Mouse (Mus musculus): ENCODE data around the gene Mpp2.

The Mpp2 gene

GRCm38 (mm10) chr11:102070426-102070825 is 17.9 kb downstream of the Mpp2 start:
- no peak for DNase-seq (ENCODE audit: low spot score)

- DNase-seq (ENCODE audit: low spot score): no peak
These were observed 18.7 kb downstream of the Mpp2 start for GRCm38 (mm10) chr11:102069633-102070032.

DNA sequence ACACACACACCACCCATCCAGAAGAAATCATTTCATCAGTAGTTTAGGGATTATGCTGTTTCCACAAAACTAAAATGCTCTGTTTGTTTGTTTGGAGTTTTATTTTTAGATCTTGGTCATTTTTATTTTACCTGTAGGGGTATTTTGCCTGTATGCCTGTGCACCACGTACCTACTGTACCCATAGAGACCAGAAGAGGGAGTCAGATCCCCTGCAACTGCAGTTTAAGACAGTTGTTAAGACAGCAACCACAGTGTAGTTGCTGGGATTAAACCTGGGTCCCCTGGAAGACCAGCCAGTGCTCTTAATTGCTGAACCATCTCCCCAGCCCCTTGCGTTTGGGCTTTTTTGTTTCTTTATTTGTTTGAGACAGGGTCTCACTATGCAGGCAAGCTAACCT is 19.3 kb downstream of the Mpp2 start:
- peak; percentile 59 for DNase-seq (ENCODE audit: low spot score)

GRCm38 (mm10) chr11:102063076-102063475 is 25.2 kb downstream of the Mpp2 start:
- DNase-seq (ENCODE audit: low spot score): no peak

DNA sequence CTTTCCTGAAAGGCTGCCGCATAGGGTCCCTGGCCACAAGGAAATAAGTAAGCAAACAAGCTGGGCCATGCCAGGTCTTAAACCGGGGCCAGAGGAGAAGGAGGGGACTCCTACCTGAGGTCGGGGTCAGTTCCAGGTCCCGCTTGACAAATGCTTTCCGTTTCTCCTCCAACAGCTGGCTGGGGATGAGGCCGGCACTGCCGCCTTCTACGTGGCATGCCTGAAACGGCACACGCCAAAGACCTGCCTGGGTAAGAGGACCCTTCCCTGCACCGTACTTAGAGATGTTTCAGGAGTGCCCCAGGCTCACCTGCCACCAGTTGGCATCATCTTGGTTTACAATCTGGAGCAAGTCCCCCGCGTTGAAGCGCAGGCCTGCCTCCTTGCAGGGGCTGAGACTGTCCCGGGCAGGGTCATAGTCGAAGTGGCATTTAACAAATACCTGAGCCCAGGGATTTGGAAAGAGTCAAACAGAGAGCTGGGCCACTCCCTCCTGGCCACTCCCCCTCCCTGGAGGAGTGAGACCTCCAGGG is 26.3 kb downstream of the Mpp2 start:
- DNase-seq (ENCODE audit: low spot score): no peak

DNA sequence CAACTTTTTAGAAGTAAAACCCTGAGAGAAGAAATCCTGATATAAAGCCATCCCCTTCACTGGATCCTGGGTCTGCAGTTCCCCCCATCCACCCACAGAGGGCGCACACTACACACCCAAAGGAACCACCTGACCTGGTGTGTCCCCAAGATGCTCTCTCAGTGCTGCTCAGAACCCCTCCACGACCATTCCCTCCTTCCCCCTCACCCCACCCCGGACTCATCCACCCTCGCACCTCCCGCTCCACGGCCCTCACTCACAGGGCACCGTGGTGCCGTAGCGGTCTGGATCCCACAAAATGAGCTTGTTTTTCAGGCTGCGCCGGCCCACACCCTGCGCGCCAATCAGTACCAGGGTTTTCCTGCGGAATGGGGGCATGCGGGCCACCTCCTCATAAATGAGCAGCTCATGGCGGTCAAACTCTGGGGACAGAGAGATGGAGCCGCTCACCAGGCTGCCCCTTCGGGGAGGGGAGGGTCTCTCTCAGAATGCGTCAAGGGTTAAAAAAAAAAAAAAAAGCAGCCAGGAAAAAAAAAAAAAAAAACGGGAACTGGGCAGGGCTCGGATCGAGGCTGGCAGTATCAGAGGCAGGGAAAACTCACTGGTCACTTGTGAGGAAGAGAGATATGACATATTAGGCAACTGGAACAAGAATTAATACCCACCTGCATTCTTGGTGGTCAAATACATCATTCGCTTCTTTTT is 26.9 kb downstream of the Mpp2 start:
- DNase-seq (ENCODE audit: low spot score): peak; percentile 90

- DNase-seq (ENCODE audit: low spot score): peak; percentile 78
These were observed 34.5 kb downstream of the Mpp2 start for GRCm38 (mm10) chr11:102053847-102054246.

GRCm38 (mm10) chr11:102053183-102053582 is 35.1 kb downstream of the Mpp2 start:
- DNase-seq (ENCODE audit: low spot score): no peak

DNA sequence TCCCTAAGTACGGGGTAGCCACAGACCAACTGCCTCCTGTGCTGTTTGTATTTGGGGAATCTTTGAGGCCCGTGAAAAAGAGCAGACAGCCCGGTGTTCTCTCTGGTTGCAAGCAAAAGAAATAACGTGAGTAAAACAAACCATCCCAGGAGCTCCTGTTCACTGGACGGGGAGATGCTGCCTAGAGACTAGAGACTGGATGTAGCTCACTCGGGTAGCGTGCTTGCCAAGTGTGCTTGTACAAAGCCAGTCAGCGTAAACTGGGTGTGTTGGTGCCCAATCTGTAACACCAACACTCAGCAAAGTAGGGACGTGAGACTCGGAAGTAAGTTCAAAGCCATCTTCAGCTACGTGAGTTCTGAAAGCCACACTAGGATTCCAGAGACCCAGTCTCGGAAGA is 35.6 kb downstream of the Mpp2 start:
- no peak for DNase-seq (ENCODE audit: low spot score)

- DNase-seq (ENCODE audit: low spot score): no peak
These were observed 36.4 kb downstream of the Mpp2 start for GRCm38 (mm10) chr11:102051954-102052353.

DNA sequence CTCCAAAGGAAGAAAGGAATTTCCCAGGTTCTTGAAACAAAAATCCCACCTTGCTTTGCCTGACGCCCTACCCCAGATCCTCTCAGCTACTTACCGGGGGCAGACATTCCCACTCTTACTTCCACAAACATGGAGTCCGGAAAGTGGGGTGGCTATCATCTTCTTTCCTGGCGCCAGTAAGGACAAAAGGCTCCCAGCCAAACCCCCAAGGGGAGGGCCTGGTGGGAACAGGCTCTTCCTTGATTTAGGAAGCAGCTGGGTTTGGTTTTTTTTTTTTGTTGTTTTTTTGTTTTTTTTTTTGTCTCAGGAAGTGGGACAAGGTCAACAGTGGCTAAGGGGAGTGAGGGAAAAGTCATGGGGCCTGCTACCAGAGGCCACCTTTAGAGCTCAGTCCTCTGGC is 36.8 kb downstream of the Mpp2 start:
- no peak for DNase-seq (ENCODE audit: low spot score)

DNA sequence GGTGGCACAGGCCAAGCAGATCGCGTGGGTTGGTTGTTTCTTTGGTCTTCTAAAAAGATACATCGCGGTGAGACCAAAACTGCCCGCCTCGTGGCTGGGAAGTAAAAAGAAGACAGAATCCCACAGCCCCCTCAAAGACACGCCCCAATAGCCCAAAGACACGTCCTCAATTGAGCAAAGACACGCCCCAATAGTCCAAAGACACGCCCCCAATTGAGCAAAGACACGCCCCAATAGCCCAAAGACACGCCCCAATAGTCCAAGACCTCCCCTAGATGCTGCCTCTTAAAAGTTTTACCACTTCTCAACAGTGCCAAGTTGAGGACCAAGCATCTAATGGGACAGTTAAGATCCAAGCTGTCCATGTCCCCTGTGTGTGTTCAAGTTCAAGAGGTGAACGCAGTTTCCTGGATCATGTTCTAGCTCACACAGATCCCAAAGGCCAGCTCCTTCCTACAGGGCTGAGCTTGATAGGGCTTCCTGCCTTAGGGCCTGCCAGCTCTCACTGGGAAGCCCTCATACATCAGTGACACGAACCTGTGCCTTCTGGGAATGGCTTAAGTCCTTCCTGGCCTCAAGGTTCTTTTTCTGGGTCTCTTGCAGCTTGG is 38.3 kb downstream of the Mpp2 start:
- no peak for DNase-seq (ENCODE audit: low spot score)

- no peak for DNase-seq (ENCODE audit: low spot score)
These were observed 41.7 kb downstream of the Mpp2 start for GRCm38 (mm10) chr11:102046607-102047006.

DNA sequence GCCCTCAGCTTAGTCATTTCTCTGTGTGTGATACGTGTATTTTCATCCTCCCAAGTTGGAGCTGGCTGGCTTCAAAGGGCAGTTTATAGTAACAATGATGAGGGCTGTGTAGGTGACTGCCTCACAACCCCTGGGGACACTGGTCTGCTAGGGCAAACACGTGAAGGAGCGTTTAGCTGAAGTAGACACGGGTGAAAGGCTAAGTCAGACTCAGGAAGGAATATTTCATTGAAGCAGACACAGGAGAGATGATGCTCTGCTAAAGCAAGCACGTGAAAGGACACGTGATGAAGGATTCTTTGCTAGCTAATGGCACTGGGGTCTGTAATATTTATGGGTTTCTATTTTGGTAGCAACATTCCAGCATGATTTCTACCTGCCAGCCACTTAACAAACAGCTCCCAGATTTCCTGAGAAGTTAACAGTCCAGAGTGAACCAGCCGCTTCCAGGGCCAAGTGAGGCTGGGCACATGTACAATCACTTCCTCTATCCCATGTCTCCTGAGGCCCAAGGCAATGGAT is 43.6 kb downstream of the Mpp2 start:
- no peak for DNase-seq (ENCODE audit: low spot score)

GRCm38 (mm10) chr11:102043381-102043780 is 44.9 kb downstream of the Mpp2 start:
- DNase-seq (ENCODE audit: low spot score): no peak

DNA sequence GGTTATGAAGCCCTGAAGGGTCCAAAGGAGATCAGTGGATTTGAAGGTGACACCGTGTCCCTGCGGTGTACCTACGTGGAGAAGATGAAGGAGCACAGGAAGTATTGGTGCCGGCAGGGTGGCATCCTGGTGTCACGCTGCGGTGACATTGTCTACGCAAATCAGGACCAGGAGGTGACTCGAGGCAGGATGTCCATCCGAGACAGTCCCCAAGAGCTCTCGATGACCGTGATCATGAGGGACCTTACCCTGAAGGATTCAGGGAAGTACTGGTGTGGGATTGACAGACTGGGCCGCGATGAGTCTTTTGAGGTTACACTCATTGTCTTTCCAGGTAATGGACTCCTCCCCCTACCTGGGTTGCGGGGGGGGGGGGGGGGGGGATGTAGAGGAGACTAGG is 45.3 kb downstream of the Mpp2 start:
- no peak for DNase-seq (ENCODE audit: low spot score)

GRCm38 (mm10) chr11:102041350-102041949 is 46.9 kb downstream of the Mpp2 start, which contains the start of gene Cd300lg:
Gene Cd300lg, plus strand, starts transcription at chr11:102041509.
- no peak for DNase-seq (ENCODE audit: low spot score)

GRCm38 (mm10) chr11:102040646-102041045 is 47.7 kb downstream of the Mpp2 start:
- DNase-seq (ENCODE audit: low spot score): peak; percentile 16

DNA sequence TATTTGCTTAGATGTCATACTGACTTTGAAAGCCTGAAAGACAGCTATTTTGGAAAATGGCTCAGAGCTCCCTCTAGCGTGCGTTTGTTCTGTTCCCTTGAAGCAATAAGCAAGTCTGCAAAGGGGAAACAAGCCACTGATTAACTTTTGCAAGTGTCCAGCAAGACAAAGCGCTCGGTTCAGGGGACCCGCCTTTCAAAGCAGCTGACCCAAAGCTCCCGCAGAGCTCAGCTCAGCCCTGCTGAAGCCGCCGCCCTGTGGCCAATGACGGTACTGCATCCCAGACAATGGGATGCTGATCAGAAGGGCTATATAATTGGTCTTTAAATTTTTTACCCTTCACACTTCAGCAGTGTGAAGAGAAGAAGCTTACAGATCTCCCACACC is 48.2 kb downstream of the Mpp2 start:
- peak; percentile 96 for DNase-seq (ENCODE audit: low spot score)

- DNase-seq (ENCODE audit: low spot score): peak; percentile 4
These were observed 48.7 kb downstream of the Mpp2 start for GRCm38 (mm10) chr11:102039487-102040137.

- no peak for DNase-seq (ENCODE audit: low spot score)
These were observed 50.5 kb downstream of the Mpp2 start for GRCm38 (mm10) chr11:102037789-102038188.

DNA sequence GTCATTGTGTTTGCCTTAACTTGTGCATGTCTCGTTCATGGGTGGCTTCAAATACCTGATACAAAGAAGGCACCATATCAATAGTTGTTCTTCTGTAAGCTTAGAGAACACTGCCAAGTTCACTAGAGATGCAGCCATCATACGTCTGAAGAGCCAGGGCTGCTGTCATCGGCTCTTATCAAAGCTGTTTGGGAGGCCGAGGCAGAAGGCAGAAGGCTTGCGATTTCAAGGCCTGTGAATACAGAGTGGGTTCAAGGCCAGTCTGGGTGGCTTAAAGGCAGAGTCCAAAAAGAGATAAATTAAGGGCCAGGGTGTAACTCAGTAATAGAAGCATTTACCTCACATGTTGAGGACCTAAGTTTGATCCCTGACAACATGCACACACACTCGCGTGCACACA is 52.0 kb downstream of the Mpp2 start:
- no peak for DNase-seq (ENCODE audit: low spot score)
